Mouse (Mus musculus): Measurements from ENCODE around the gene Olfr555. TPM values are rescaled to one million over a fixed set of nuclear protein-coding genes. Genes with fewer than 3 reads are reported as not detected.
A peak's percentile ranks its signal among the peaks of the same experiment; 100 is the strongest.
"Not testable (repeated sequence)": the region's sequence is repeated elsewhere in the genome, so short reads cannot be mapped to it uniquely, and the experiment has no call there.

Gene Olfr555
- not detected in 2 replicates for polyA plus RNA-seq (2015; fragmentation: Nextera tagmentation; extraction: Ambion mirVana)

DNA sequence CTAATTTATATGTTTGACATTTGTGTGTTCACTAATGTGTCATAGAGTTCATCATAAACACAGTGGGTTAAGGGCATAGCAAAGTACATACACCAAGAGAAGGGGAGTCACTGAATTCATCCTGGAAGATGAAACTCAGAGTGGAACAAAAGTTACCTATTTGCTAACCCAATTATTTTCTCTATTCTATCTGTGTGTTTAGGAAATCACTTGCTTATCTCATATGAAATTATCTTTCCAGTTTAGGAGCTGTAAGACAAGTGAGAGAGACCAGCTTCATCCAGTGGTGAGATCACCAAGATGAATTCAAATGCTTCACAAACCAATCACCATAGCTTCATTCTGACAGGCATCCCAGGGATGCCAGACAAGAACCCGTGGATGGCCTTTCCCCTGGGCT lies at the start of gene Olfr555:
Olfr555 (plus strand) TSS at position 301 of the 400 bp plus-strand sequence.
- Histone ChIP-seq H3K4me1 (no peaks in the 10 kb centered on the region), H3K4me2 (no peak within 1 kb of the TSS), H3K36me3 (no peaks in the 10 kb centered on the region), H3K9ac (no peak within 1 kb of the TSS), H3K4me3 (no peak within 1 kb of the TSS), H3K9me3 (no peaks in the 10 kb centered on the region), H3K27ac (no peak within 1 kb of the TSS), H3K27me3 (no peaks in the 10 kb centered on the region)
- no peak for ATAC-seq (ENCODE audit: borderline replicate concordance, extremely low read depth, low FRiP score, low TSS enrichment)
- 58% methylated on average over 1 of the region's 1 CpGs for WGBS

DNA sequence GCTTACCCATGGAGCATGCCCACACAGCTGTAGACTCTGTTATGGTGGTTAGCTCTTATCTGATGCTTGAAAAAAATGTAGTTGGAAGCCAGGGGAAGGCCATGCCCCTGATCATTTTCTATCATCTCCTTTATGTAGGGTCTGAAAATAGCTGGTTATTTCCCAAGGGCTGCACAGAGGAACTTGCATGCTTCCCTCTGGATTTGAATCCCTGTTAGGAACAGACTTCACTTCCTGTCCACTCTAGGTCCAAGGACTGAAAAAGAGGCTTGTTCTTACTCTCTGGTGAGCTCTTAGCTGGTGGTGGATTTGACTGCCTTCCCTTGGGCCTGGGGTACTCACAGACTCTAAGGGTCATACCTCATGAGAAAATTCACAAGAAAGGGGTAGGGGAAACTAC lies 40.5 kb upstream of the Olfr555 start, which contains the start of gene Olfr553:
Olfr553 (minus strand) TSS at position 101 of the 400 bp plus-strand sequence.
- no peaks in the 10 kb centered on the region; the same call in 1 of the 2 replicates for H3K27me3 ChIP-seq
- ATAC-seq (ENCODE audit: borderline replicate concordance, extremely low read depth, low FRiP score, low TSS enrichment): no peak

GRCm38 (mm10) chr7:102619608-102620007 lies 39.0 kb upstream of the Olfr555 start:
- Histone ChIP-seq H3K36me3 (no peaks in the 10 kb centered on the region), H3K4me3 (no peak overlapping the region), H3K4me2 (no peak overlapping the region), H3K4me1 (no peaks in the 10 kb centered on the region), H3K27ac (no peak overlapping the region), H3K9me3 (no peaks in the 10 kb centered on the region), H3K9ac (no peak overlapping the region), H3K27me3 (no peaks in the 10 kb centered on the region; the same call in 1 of the 2 replicates)
- ATAC-seq (ENCODE audit: borderline replicate concordance, extremely low read depth, low FRiP score, low TSS enrichment): peak; percentile 62; the same call in 1 of the 2 replicates
- 28% methylated on average over 5 of the region's 5 CpGs for WGBS

More for the DNA sequence above, 40.5 kb upstream of the Olfr555 start, which contains the start of gene Olfr553:
- Histone ChIP-seq H3K4me3 (no peak within 1 kb of the TSS), H3K9ac (no peak within 1 kb of the TSS), H3K4me1 (no peaks in the 10 kb centered on the region), H3K4me2 (no peak within 1 kb of the TSS), H3K27ac (no peak within 1 kb of the TSS), H3K9me3 (no peaks in the 10 kb centered on the region), H3K36me3 (no peaks in the 10 kb centered on the region)

DNA sequence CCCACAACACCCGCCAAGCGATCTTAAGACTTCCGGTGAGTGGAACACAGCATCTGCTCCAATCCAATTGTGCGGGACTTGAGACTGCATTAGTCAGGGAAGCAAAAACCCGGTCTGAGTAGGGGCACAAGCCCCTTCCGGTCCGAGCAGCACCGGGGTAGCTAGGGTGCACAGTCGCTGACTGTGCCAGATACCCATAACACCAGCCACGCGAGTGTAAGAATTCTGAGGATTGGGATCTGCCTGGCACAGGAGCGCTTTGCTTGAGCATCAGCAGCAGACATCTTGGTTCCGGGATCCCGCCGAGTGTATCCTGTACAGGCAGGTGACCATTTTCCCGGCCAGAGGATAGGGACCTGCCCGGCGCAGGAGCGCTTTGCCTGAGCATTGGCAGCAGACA lies 38.3 kb upstream of the Olfr555 start:
- H3K4me2 ChIP-seq; H3K9me3 ChIP-seq; H3K4me1 ChIP-seq; ATAC-seq (ENCODE audit: borderline replicate concordance, extremely low read depth, low FRiP score, low TSS enrichment); H3K27me3 ChIP-seq; H3K27ac ChIP-seq; H3K9ac ChIP-seq; H3K4me3 ChIP-seq; H3K36me3 ChIP-seq: not testable (repeated sequence)
- 83% methylated on average over 19 of the region's 19 CpGs for WGBS

DNA sequence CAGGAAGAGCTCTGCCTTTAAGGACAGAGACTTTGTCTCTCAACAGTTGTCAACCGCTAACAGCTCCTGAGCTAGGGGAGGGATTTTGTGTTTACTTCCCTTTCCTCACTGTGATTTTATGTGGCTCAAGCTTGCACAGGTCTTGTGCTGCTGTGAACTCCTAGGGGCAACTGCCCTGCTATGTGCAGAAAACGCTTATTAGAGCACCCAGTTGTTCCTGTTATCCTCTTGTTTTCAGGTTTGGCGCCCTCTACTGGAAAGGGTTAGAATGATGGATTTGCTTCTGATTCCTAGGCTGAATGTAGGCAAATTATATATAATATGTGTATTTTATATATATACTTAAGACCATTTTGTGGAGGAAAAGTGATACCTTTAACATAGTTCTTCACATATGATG lies 22.0 kb upstream of the Olfr555 start:
- Histone ChIP-seq H3K27me3 (no peaks in the 10 kb centered on the region), H3K4me1 (no peaks in the 10 kb centered on the region), H3K4me2 (no peak overlapping the region), H3K9ac (no peak overlapping the region), H3K9me3 (no peaks in the 10 kb centered on the region), H3K36me3 (no peaks in the 10 kb centered on the region), H3K4me3 (no peak overlapping the region), H3K27ac (no peak overlapping the region)
- 25% methylated on average over 3 of the region's 3 CpGs for WGBS
- no peak for ATAC-seq (ENCODE audit: borderline replicate concordance, extremely low read depth, low FRiP score, low TSS enrichment)

- Histone ChIP-seq H3K4me3 (no peak within 1 kb of the TSS), H3K4me2 (no peak within 1 kb of the TSS), H3K27me3 (no peaks in the 10 kb centered on the region), H3K9me3 (no peaks in the 10 kb centered on the region), H3K4me1 (no peaks in the 10 kb centered on the region), H3K36me3 (no peaks in the 10 kb centered on the region), H3K27ac (no peak within 1 kb of the TSS), H3K9ac (no peak within 1 kb of the TSS)
- ATAC-seq (ENCODE audit: borderline replicate concordance, extremely low read depth, low FRiP score, low TSS enrichment): no peak
- 66% methylated on average over 1 of the region's 1 CpGs for WGBS
These were observed 20.5 kb upstream of the Olfr555 start, which contains the start of gene Olfr554 for GRCm38 (mm10) chr7:102638132-102638531. TSS of gene Olfr554 (plus strand) at chr7:102638432.

DNA sequence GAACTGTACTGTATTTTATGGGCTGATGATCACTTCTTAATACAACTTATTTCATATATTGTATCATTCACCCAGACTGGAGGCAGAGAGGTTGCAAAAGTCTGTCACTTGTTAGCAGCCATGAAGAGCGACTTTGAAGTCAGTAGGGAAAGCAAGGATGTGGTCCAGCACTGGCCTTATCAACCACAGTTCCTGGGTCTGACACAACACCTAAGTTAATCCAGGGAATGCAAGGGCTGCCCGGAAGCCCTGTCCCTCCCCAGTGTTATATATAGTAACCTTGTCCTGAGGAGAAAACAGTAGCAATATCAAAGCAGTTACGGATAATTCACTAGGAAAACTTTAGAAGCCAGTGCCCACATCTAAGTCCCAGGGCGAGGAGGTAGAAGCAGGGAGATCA lies 13.7 kb upstream of the Olfr555 start:
- H3K9me3 ChIP-seq; ATAC-seq (ENCODE audit: borderline replicate concordance, extremely low read depth, low FRiP score, low TSS enrichment); H3K4me1 ChIP-seq; H3K27me3 ChIP-seq; H3K4me2 ChIP-seq; H3K27ac ChIP-seq; H3K36me3 ChIP-seq; H3K9ac ChIP-seq; H3K4me3 ChIP-seq: not testable (repeated sequence)
- WGBS: 72% methylated on average over 3 of the region's 4 CpGs

DNA sequence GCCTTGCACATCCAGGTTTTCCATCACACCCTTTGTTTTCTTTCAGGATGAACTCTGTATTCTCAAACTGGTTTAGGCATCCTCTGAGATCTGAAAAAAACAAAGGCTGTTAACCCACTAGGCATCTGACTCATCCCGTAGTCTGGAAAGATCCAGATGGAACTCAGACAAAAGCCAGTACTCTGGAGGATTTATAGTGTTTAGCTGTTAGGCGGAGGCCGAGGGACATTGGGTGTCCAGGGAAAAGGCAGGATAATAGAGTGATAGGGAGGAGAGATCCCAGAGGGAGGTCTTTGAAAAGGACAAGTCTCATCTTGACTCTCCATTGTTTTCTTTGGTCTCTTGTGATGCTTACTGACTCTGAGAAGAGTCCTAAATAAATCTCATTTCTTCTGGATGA lies 6.0 kb downstream of the Olfr555 start, which contains the start of gene Olfr556:
Olfr556 (plus strand) TSS at position 301 of the 400 bp plus-strand sequence.
- no peaks in the 10 kb centered on the region for H3K9me3 ChIP-seq
- H3K4me1 ChIP-seq: no peaks in the 10 kb centered on the region
- no peaks in the 10 kb centered on the region for H3K36me3 ChIP-seq
- H3K9ac ChIP-seq: no peak within 1 kb of the TSS
- H3K4me3 ChIP-seq: no peak within 1 kb of the TSS
- 55% methylated on average over 3 of the region's 3 CpGs for WGBS
- no peak within 1 kb of the TSS for H3K27ac ChIP-seq
- no peaks in the 10 kb centered on the region for H3K27me3 ChIP-seq
- H3K4me2 ChIP-seq: no peak within 1 kb of the TSS
- no peak for ATAC-seq (ENCODE audit: borderline replicate concordance, extremely low read depth, low FRiP score, low TSS enrichment)

- Histone ChIP-seq H3K9ac (no peak overlapping the region), H3K36me3 (no peaks in the 10 kb centered on the region), H3K27ac (no peak overlapping the region), H3K4me1 (no peaks in the 10 kb centered on the region), H3K4me3 (no peak overlapping the region), H3K9me3 (no peaks in the 10 kb centered on the region), H3K4me2 (no peak overlapping the region), H3K27me3 (no peaks in the 10 kb centered on the region)
- 35% methylated on average over 2 of the region's 2 CpGs for WGBS
- no peak for ATAC-seq (ENCODE audit: borderline replicate concordance, extremely low read depth, low FRiP score, low TSS enrichment)
These were observed 6.8 kb downstream of the Olfr555 start for GRCm38 (mm10) chr7:102665378-102665777.

GRCm38 (mm10) chr7:102676225-102676624 lies 17.6 kb downstream of the Olfr555 start:
- Histone ChIP-seq H3K36me3 (no peaks in the 10 kb centered on the region), H3K27ac (no peak overlapping the region), H3K4me2 (no peak overlapping the region), H3K27me3 (no peaks in the 10 kb centered on the region), H3K4me3 (no peak overlapping the region), H3K9ac (no peak overlapping the region), H3K4me1 (no peaks in the 10 kb centered on the region), H3K9me3 (no peaks in the 10 kb centered on the region)
- 73% methylated on average over 2 of the region's 2 CpGs for WGBS
- no peak for ATAC-seq (ENCODE audit: borderline replicate concordance, extremely low read depth, low FRiP score, low TSS enrichment)

DNA sequence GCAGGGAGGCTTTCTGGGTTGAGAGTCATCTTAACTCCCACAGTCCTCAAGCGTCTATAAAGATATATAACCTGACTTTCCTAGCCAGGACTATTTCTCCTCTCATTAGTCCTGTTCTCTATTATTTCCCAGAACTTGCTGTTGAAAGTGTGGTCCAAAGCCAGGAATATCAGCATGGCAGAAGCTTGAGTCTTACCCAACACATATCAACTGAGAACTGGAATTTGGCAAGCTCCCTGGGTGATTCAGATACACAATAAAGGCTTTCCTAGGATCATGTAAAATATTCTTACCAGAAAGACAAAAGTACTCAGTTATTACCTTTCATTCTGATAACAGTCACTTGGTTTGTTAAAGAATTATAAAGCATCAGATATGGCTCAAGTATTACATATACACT lies 23.3 kb downstream of the Olfr555 start:
- H3K4me2 ChIP-seq: no peak overlapping the region
- H3K9me3 ChIP-seq: no peaks in the 10 kb centered on the region
- WGBS: 83% methylated on average over 1 of the region's 1 CpGs
- H3K27ac ChIP-seq: no peak overlapping the region
- 0 out of 2 replicates have a peak, but pooled peaks cover 2% of the 10 kb centered on the region for H3K4me1 ChIP-seq
- H3K36me3 ChIP-seq: no peaks in the 10 kb centered on the region
- H3K27me3 ChIP-seq: no peaks in the 10 kb centered on the region
- no peak for ATAC-seq (ENCODE audit: borderline replicate concordance, extremely low read depth, low FRiP score, low TSS enrichment)
- H3K9ac ChIP-seq: no peak overlapping the region
- no peak overlapping the region for H3K4me3 ChIP-seq

DNA sequence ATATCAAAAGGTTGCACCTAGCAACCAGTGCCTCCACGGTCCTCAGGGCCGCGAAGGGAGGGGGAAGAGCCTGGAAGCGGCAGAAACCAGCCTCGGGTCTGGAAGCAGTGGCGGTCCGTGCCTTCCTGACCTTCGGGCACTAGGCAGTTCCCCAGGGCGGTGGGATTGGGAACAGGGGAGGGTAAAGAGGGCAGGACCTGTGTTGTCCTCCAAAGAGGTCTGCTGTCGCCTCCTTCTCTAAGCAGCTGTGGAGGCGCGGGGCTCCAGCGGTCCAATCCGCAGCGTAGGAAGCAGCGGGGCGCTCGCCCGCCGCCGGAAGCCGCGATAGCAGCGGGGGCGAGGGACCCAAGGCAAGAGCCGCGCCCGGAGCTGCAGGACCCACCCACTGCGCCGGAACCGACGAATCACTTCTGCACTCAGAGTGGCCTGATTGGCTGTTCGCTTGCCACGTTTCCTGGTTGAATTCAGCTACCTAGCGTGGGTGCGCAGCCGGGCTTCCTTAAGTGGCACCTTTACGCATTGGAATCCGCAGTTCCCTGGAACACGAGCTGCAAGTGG lies 28.4 kb downstream of the Olfr555 start, which contains the start of gene Trim68:
Trim68 (minus strand) TSS at position 384 of the 558 bp plus-strand sequence.
- WGBS: under 1% methylated on average over 39 of the region's 40 CpGs
- Histone ChIP-seq H3K9ac (peak within 1 kb of the TSS; percentile 68), H3K27ac (peak within 1 kb of the TSS; percentile 89), H3K4me3 (peak within 1 kb of the TSS; percentile 72), H3K4me1 (peaks cover 7% of the 10 kb centered on the region; the same call in 1 of the 2 replicates), H3K36me3 (no peaks in the 10 kb centered on the region), H3K27me3 (no peaks in the 10 kb centered on the region), H3K9me3 (no peaks in the 10 kb centered on the region), H3K4me2 (peak within 1 kb of the TSS; percentile 75)
- peak; percentile 99 for ATAC-seq (ENCODE audit: borderline replicate concordance, extremely low read depth, low FRiP score, low TSS enrichment)
